Mouse (Mus musculus): Measurements from ENCODE around the gene Lpcat2. TPM values are rescaled to one million over a fixed set of nuclear protein-coding genes. Genes with fewer than 3 reads are reported as not detected.

Lpcat2 gene
- polyA plus RNA-seq (2014; fragmentation: Nextera tagmentation; extraction: Ambion mirVana) = 8.5 and 9.8 TPM in 2 replicates

DNA sequence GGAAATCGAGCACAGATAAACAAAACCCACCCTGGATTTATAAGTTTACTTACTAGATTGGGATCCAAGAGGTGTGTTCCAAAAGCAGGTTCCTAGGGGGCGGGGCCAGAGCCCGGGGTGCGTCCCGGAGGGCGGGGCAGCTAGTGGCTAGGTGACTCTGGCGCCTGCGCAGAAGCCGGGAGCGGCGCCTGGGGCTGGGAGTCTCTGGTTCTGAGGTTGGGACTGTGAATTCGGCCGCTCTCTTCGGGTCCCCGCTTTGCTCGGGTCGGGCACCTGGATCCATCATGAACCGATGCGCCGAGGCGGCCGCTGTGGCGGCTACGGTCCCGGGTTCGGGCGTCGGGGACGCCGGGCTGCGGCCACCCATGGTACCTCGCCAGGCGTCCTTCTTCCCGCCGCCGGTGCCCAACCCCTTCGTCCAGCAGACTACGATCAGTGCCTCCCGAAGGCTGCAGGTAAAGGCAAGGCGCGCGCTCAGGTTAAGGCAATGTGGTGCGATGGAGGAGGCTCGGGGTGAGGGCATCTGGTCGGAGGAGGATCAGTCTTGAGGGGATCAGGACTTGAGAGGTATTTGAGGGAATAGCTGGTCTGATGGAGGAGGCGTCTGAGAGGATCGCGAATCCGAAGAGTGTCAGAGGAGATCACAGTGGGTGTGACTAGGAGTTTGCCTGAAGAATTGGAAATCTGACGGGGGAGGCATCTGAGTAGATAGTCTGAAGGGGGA, at the start of gene Lpcat2:
Gene Lpcat2 (plus strand): TSS at position 169 of the 724 bp plus-strand sequence.
- H3K27ac ChIP-seq (replicated peaks; ENCODE audit: low read depth, low read length) = no peak within 1 kb of the TSS
- no peaks in the 10 kb centered on the region for H3K4me1 ChIP-seq (ENCODE audit: control insufficient read depth, insufficient read depth, low read length)

DNA sequence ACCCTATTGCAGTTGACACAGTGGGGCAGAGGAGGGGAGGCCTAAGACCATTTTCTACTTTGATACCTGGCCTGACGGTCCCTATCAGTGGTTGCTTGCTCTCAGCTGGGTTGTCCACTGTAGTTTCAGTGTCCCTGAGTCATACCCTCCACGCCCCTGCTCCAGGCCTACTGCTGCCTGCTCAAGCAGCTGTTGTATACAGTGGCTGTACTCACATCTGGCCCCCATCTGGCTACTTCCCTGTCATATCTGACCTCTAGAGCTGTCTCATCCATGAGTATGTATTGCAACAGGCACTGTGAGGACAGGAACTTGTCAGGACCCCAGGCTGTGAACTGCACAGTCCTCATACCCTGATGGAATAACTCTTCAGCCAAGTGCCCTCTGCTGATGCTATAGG, 42.4 kb upstream of the Lpcat2 start:
- Histone ChIP-seq H3K27ac (replicated peaks; ENCODE audit: low read depth, low read length) (no peak overlapping the region), H3K27me3 (ENCODE audit: control insufficient read depth, insufficient read depth, low read length) (no peaks in the 10 kb centered on the region), H3K4me1 (ENCODE audit: control insufficient read depth, insufficient read depth, low read length) (no peaks in the 10 kb centered on the region), H3K36me3 (ENCODE audit: control insufficient read depth, insufficient read depth, low read length) (no peaks in the 10 kb centered on the region), H3K4me3 (ENCODE audit: low read depth, low read length) (no peak overlapping the region), H3K9ac (ENCODE audit: low read length) (no peak overlapping the region), H3K4me2 (ENCODE audit: low read depth, severe bottlenecking) (no peak overlapping the region), H3K9me3 (ENCODE audit: control insufficient read depth, low read length) (no peaks in the 10 kb centered on the region)
- ATAC-seq (ENCODE audit: insufficient number of reproducible peaks, low FRiP score, low TSS enrichment, low read depth) (no peak), DNase-seq (ENCODE audit: low spot score) (no peak)
- WGBS = 77% methylated on average over 2 of the region's 2 CpGs

More for the DNA sequence above, at the start of gene Lpcat2:
- Histone ChIP-seq H3K27me3 (ENCODE audit: control insufficient read depth, insufficient read depth, low read length) (no peaks in the 10 kb centered on the region), H3K9me3 (ENCODE audit: control insufficient read depth, low read length) (no peaks in the 10 kb centered on the region), H3K4me3 (ENCODE audit: low read depth, low read length) (peak within 1 kb of the TSS; percentile 60), H3K36me3 (ENCODE audit: control insufficient read depth, insufficient read depth, low read length) (no peaks in the 10 kb centered on the region; the same call in 1 of the 2 replicates), H3K9ac (ENCODE audit: low read length) (peak within 1 kb of the TSS; percentile 68), H3K4me2 (ENCODE audit: low read depth, severe bottlenecking) (peak within 1 kb of the TSS; percentile 74)
- WGBS = under 1% methylated on average over 50 of the region's 50 CpGs
- ATAC-seq (ENCODE audit: insufficient number of reproducible peaks, low FRiP score, low TSS enrichment, low read depth) = peak; percentile 84
- DNase-seq (ENCODE audit: low spot score) = peak; percentile 89

DNA sequence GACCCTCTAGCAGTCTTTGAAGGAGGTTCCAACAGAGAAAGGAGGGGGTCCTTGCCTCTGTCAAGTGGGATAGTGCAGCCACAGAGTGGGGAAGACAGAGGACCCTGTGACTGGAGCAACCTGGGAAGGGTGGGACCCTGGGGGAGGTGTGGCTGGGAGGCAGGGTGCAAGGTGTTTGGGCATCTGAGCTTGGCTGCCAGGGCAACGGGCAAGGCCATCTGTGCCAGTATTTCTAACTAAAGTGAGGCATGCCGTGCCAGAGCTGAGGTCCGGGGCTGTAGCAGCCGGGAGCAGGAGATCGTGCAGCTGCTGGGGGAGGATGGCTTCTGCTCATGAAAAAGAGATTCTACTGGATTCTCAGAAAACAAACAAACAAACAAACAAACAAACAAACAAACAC, 39.5 kb upstream of the Lpcat2 start:
- no peaks in the 10 kb centered on the region for H3K9me3 ChIP-seq (ENCODE audit: control insufficient read depth, low read length)
- ATAC-seq (ENCODE audit: insufficient number of reproducible peaks, low FRiP score, low TSS enrichment, low read depth) = no peak
- DNase-seq (ENCODE audit: low spot score) = no peak

DNA sequence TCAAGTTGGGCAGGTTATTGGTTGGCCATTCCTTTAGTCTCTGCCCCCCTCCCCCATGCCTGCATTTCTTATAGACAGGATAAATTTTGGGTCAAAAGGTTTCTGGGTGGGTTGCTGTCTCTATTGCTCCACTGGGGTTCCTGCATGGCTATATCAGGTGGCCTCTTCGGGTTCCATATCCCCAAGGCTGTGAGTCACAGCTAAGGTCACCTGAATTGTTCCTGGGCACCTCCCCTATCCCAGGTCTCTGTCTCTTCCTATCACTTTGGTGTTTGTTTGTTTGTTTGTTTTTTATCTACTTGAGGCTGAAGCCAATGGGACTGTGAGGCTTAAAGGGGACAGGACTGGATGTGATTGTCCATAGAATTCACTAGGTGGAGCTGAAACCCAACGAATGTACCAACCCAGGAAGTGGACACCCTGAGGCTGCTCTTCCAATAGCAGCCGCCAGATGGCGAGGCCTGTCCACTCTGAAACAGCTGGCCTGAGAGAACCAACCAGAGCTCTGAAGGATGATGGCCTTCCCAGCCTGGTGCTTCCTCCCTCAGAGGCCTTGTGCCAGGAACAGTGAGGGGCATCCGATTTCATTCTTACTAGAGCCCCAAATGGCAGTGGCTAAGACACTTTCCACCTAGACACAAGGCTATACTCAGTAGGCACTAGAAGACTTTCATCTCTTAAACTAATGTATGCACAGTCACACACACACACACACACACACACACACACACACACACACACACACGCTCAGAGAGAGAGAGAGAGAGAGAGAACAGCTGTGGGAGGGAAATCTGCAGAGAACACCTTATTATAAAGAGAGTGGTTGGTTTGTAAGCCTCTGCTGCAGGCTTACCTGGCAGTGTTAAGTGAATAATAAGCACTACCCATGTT, 37.0 kb upstream of the Lpcat2 start:
- H3K9me3 ChIP-seq (ENCODE audit: control insufficient read depth, low read length) = no peaks in the 10 kb centered on the region
- H3K4me3 ChIP-seq (ENCODE audit: low read depth, low read length) = no peak overlapping the region
- ATAC-seq (ENCODE audit: insufficient number of reproducible peaks, low FRiP score, low TSS enrichment, low read depth) (peak; percentile 76), DNase-seq (ENCODE audit: low spot score) (peak; percentile 96)
- H3K4me2 ChIP-seq (ENCODE audit: low read depth, severe bottlenecking) = no peak overlapping the region
- no peaks in the 10 kb centered on the region for H3K4me1 ChIP-seq (ENCODE audit: control insufficient read depth, insufficient read depth, low read length)
- 24% methylated on average over 6 of the region's 6 CpGs for WGBS
- no peaks in the 10 kb centered on the region for H3K27me3 ChIP-seq (ENCODE audit: control insufficient read depth, insufficient read depth, low read length)
- no peak overlapping the region for H3K27ac ChIP-seq (replicated peaks; ENCODE audit: low read depth, low read length)
- H3K9ac ChIP-seq (ENCODE audit: low read length) = no peak overlapping the region
- no peaks in the 10 kb centered on the region for H3K36me3 ChIP-seq (ENCODE audit: control insufficient read depth, insufficient read depth, low read length)

More for the DNA sequence above, 39.5 kb upstream of the Lpcat2 start:
- WGBS = 84% methylated on average over 5 of the region's 5 CpGs
- no peak overlapping the region for H3K9ac ChIP-seq (ENCODE audit: low read length)
- H3K27me3 ChIP-seq (ENCODE audit: control insufficient read depth, insufficient read depth, low read length) = no peaks in the 10 kb centered on the region
- H3K27ac ChIP-seq (replicated peaks; ENCODE audit: low read depth, low read length) = no peak overlapping the region
- no peak overlapping the region for H3K4me2 ChIP-seq (ENCODE audit: low read depth, severe bottlenecking)
- H3K36me3 ChIP-seq (ENCODE audit: control insufficient read depth, insufficient read depth, low read length) = no peaks in the 10 kb centered on the region
- no peak overlapping the region for H3K4me3 ChIP-seq (ENCODE audit: low read depth, low read length)
- H3K4me1 ChIP-seq (ENCODE audit: control insufficient read depth, insufficient read depth, low read length) = no peaks in the 10 kb centered on the region

DNA sequence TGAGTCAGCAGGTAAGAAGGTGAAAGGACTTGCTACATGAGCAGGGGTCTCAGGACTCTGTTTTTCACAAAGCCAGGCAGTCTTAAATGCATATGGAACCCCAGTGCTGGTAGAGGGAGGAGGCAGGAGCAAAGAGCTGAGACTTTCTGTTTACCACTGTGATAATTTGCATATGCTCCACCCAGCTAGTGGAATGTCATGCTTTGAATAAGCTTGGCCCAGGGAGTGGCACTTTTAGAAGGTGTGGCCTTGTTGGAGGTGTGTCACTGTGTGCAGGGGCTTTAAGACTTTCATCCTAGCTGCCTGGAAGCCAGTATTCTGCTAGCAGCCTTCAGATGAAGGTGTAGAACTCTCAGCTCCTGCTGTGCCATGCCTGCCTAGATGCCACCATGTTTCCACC, 34.0 kb upstream of the Lpcat2 start:
- ATAC-seq (ENCODE audit: insufficient number of reproducible peaks, low FRiP score, low TSS enrichment, low read depth) = no peak
- H3K9me3 ChIP-seq (ENCODE audit: control insufficient read depth, low read length) = no peaks in the 10 kb centered on the region

DNA sequence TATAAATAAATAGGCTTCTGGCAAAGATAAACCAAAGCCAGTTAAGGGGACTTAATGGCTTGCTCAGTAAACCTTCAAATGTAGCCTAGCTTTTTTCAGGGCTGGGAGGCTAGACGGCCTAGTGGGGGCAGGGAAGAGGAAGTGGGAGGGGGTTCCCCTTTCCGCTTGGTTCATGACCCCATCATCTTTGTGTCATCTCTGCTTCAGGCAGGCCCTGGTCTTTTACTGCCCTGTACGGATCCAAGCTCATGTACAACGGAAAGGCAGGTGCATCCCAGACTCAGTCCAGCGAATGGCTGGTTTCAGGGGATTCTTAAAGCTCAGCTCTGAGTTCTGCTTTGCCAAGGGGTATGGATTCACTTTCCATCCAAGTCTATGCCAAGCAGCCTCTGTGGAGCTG, 32.8 kb upstream of the Lpcat2 start:
- no peaks in the 10 kb centered on the region for H3K27me3 ChIP-seq (ENCODE audit: control insufficient read depth, insufficient read depth, low read length)
- no peak overlapping the region for H3K9ac ChIP-seq (ENCODE audit: low read length)
- H3K4me2 ChIP-seq (ENCODE audit: low read depth, severe bottlenecking) = no peak overlapping the region
- DNase-seq (ENCODE audit: low spot score) (no peak), ATAC-seq (ENCODE audit: insufficient number of reproducible peaks, low FRiP score, low TSS enrichment, low read depth) (no peak)
- no peak overlapping the region for H3K27ac ChIP-seq (replicated peaks; ENCODE audit: low read depth, low read length)
- 66% methylated on average over 5 of the region's 5 CpGs for WGBS
- no peaks in the 10 kb centered on the region for H3K4me1 ChIP-seq (ENCODE audit: control insufficient read depth, insufficient read depth, low read length)
- no peaks in the 10 kb centered on the region for H3K9me3 ChIP-seq (ENCODE audit: control insufficient read depth, low read length)
- no peaks in the 10 kb centered on the region for H3K36me3 ChIP-seq (ENCODE audit: control insufficient read depth, insufficient read depth, low read length)
- no peak overlapping the region for H3K4me3 ChIP-seq (ENCODE audit: low read depth, low read length)

More for the DNA sequence above, 34.0 kb upstream of the Lpcat2 start:
- H3K4me3 ChIP-seq (ENCODE audit: low read depth, low read length) = no peak overlapping the region
- no peaks in the 10 kb centered on the region for H3K36me3 ChIP-seq (ENCODE audit: control insufficient read depth, insufficient read depth, low read length)
- H3K4me2 ChIP-seq (ENCODE audit: low read depth, severe bottlenecking) = no peak overlapping the region
- no peaks in the 10 kb centered on the region for H3K4me1 ChIP-seq (ENCODE audit: control insufficient read depth, insufficient read depth, low read length)
- DNase-seq (ENCODE audit: low spot score) = no peak
- no peak overlapping the region for H3K9ac ChIP-seq (ENCODE audit: low read length)
- H3K27me3 ChIP-seq (ENCODE audit: control insufficient read depth, insufficient read depth, low read length) = no peaks in the 10 kb centered on the region
- H3K27ac ChIP-seq (replicated peaks; ENCODE audit: low read depth, low read length) = no peak overlapping the region

DNA sequence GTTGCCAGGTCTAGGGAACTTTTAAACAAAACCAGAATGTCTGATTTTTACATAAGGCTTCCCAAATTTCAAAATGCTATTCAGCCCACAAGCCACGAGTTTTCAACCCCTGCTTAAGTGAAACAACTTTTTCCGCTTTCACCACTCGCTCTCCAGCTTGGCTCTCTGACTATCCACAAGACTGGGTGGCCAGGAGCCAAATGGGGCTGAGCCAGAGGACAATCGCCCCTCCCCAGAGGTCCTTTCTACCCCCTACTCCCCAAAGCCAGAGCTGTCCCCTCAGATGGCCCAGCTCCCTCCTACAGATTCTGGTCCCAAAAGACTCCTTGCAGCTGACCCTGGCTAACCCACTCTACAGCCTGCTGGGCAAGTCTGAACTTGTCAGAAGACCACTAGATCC, 29.1 kb upstream of the Lpcat2 start:
- Histone ChIP-seq H3K27me3 (ENCODE audit: control insufficient read depth, insufficient read depth, low read length) (no peaks in the 10 kb centered on the region), H3K9me3 (ENCODE audit: control insufficient read depth, low read length) (no peaks in the 10 kb centered on the region), H3K36me3 (ENCODE audit: control insufficient read depth, insufficient read depth, low read length) (no peaks in the 10 kb centered on the region; the same call in 1 of the 2 replicates), H3K27ac (replicated peaks; ENCODE audit: low read depth, low read length) (no peak overlapping the region), H3K9ac (ENCODE audit: low read length) (no peak overlapping the region), H3K4me2 (ENCODE audit: low read depth, severe bottlenecking) (no peak overlapping the region), H3K4me1 (ENCODE audit: control insufficient read depth, insufficient read depth, low read length) (no peaks in the 10 kb centered on the region), H3K4me3 (ENCODE audit: low read depth, low read length) (no peak overlapping the region)
- no peak for DNase-seq (ENCODE audit: low spot score)
- WGBS = 69% methylated on average over 4 of the region's 4 CpGs
- no peak for ATAC-seq (ENCODE audit: insufficient number of reproducible peaks, low FRiP score, low TSS enrichment, low read depth)

DNA sequence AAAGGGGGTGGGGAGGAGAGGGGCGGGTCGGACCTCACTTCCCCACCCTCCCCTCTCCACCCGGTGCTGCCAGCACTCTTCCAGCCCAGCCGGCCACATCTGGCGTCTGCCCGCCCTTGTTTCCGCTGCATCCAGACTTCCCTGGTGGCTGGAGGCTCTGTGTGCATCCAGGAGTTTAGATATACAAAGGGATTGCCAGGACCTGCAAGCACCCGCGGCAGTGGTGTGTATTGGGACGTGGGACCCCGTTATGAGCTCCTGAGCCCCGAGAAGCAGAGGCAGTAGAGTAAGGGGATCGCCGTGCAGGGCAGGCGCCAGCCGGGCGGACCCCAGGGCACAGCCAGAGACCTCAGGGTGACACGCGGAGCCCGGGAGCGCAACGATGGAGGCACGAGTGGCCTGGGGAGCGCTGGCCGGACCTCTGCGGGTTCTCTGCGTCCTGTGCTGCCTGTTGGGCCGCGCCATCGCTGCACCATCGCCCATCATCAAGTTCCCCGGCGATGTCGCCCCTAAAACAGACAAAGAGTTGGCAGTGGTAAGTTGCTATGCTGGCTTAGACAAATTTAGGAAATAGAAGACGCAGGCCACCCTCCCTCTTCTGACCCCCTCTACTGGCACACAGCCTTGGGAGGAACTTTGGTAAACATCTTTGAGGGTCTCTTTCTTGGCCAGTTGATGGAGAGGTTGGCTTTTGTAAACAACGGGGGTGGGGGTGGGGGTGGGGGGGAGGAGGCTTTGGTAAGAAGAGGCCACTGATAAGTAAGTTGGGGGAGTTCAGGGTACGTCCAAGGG, 27.7 kb upstream of the Lpcat2 start, which contains the start of gene Mmp2:
Gene Mmp2 (plus strand): TSS at position 49 of the 792 bp plus-strand sequence.
- peak within 1 kb of the TSS; percentile 66 for H3K4me3 ChIP-seq (ENCODE audit: low read depth, low read length)
- H3K27me3 ChIP-seq (ENCODE audit: control insufficient read depth, insufficient read depth, low read length) = no peaks in the 10 kb centered on the region
- ATAC-seq (ENCODE audit: insufficient number of reproducible peaks, low FRiP score, low TSS enrichment, low read depth) = peak; percentile 91
- H3K4me2 ChIP-seq (ENCODE audit: low read depth, severe bottlenecking) = peak within 1 kb of the TSS; percentile 79
- no peaks in the 10 kb centered on the region for H3K4me1 ChIP-seq (ENCODE audit: control insufficient read depth, insufficient read depth, low read length)
- H3K36me3 ChIP-seq (ENCODE audit: control insufficient read depth, insufficient read depth, low read length) = no peaks in the 10 kb centered on the region; the same call in 1 of the 2 replicates
- H3K27ac ChIP-seq (replicated peaks; ENCODE audit: low read depth, low read length) = peak within 1 kb of the TSS; percentile 93
- H3K9me3 ChIP-seq (ENCODE audit: control insufficient read depth, low read length) = no peaks in the 10 kb centered on the region
- WGBS = under 1% methylated on average over 37 of the region's 37 CpGs
- peak; percentile 89 for DNase-seq (ENCODE audit: low spot score)
- H3K9ac ChIP-seq (ENCODE audit: low read length) = peak within 1 kb of the TSS; percentile 91
